17 mouse cellular contexts compared by ENCODE assay signal in genomic region chr2:103599296-103599695, GRCm38 (mm10). TPM values are rescaled to one million over a fixed set of nuclear protein-coding genes. Genes with fewer than 3 reads are reported as not detected.
DNase-seq lines count a peak whose midpoint lies in the region; ATAC-seq and TF ChIP-seq lines count a peak whose summit lies in the region.
"Had no signal": no experiment of that assay in that cellular context is flagged by ENCODE, and none has a peak within 500 bp of the region (broad histone marks: within the 10 kb centered on the region; RNA-seq: fewer than 3 reads in every experiment).

No protein-coding gene starts in this region.

- intact Hi-C loops in heart, postnatal 14 days (cut with DNase I): no loop called here

- 79% methylated on average over 1 of the region's 1 CpGs for WGBS in heart, embryonic 11.5 days (ENCODE audit: insufficient replicate concordance)
- WGBS in kidney, adult 2 months: 51% methylated on average over 1 of the region's 1 CpGs
- WGBS in midbrain, embryonic 15.5 days: 90% methylated on average over 1 of the region's 1 CpGs
- WGBS in midbrain, embryonic 16.5 days: 90% methylated on average over 1 of the region's 1 CpGs
- 90% methylated on average over 1 of the region's 1 CpGs for WGBS in forebrain, embryonic 14.5 days

- no peaks in the 10 kb centered on the region for H3K27me3 ChIP-seq in heart, embryonic 11.5 days (ENCODE audit: control insufficient read depth, insufficient read depth, low read length)
- no peaks in the 10 kb centered on the region for H3K27me3 ChIP-seq in kidney, adult 2 months (replicated peaks; ENCODE audit: control insufficient read depth, insufficient read depth, low read length)
- no peaks in the 10 kb centered on the region for H3K27me3 ChIP-seq in midbrain, embryonic 15.5 days (replicated peaks)
- no peaks in the 10 kb centered on the region for H3K27me3 ChIP-seq in midbrain, embryonic 16.5 days (ENCODE audit: control insufficient read depth, insufficient read depth, low read depth, low read length)
- H3K27me3 ChIP-seq in forebrain, embryonic 14.5 days (replicated peaks; ENCODE audit: control insufficient read depth, insufficient read depth, low read length): no peaks in the 10 kb centered on the region
- H3K27me3 ChIP-seq: neural tube, embryonic 12.5 days; Patski had no signal

- H3K9ac ChIP-seq in heart, embryonic 11.5 days (ENCODE audit: low read depth, low read length): no peak overlapping the region
- H3K9ac ChIP-seq in midbrain, embryonic 15.5 days: no peak overlapping the region
- no peak overlapping the region for H3K9ac ChIP-seq in midbrain, embryonic 16.5 days (ENCODE audit: low read depth, low read length)
- H3K9ac ChIP-seq in forebrain, embryonic 14.5 days (ENCODE audit: low read length): no peak overlapping the region
- H3K9ac ChIP-seq: forebrain, postnatal 0 days; lung, embryonic 14.5 days; neural tube, embryonic 12.5 days had no signal

- DNase-seq in heart, postnatal 14 days: no peak
- DNase-seq in kidney, adult 2 months: peak; percentile 81
- DNase-seq in kidney, postnatal 4 days: no peak
- DNase-seq in forebrain, embryonic 14.5 days (ENCODE audit: low spot score): no peak
- DNase-seq: B cell, adult 2 months; cerebellum, postnatal 10 days; gastrocnemius, postnatal 10 days; lung, embryonic 14.5 days; thymus, postnatal 4 days had no signal

- no peak for TF ChIP-seq CTCF in kidney, adult 2 months (conservative IDR thresholded peaks at IDR 0.05; ENCODE audit: insufficient read depth, insufficient read length, low read depth, low read length)

- no peak for ATAC-seq in heart, embryonic 11.5 days (replicated peaks; ENCODE audit: insufficient number of reproducible peaks, low FRiP score, low TSS enrichment)
- no peak for ATAC-seq in midbrain, embryonic 15.5 days (replicated peaks)
- ATAC-seq in midbrain, embryonic 16.5 days: no peak
- ATAC-seq in forebrain, embryonic 14.5 days: no peak
- ATAC-seq in frontal cortex, adult (ENCODE audit: low TSS enrichment): no peak

- H3K4me3 ChIP-seq in heart, embryonic 11.5 days (ENCODE audit: low read depth, low read length): no peak overlapping the region
- no peak overlapping the region for H3K4me3 ChIP-seq in kidney, adult 2 months (ENCODE audit: insufficient read depth, low read depth, low read length)
- H3K4me3 ChIP-seq in midbrain, embryonic 15.5 days: no peak overlapping the region
- H3K4me3 ChIP-seq in midbrain, embryonic 16.5 days (ENCODE audit: low read depth, low read length): no peak overlapping the region
- no peak overlapping the region for H3K4me3 ChIP-seq in forebrain, embryonic 14.5 days (ENCODE audit: low read depth, low read length)
- H3K4me3 ChIP-seq: hindbrain, embryonic 10.5 days; neural tube, embryonic 12.5 days had no signal

- H3K27ac ChIP-seq in heart, embryonic 11.5 days (ENCODE audit: low read depth, low read length): peak overlapping the region; percentile 84; the same call in 1 of the 2 replicates
- H3K27ac ChIP-seq in kidney, adult 2 months (ENCODE audit: insufficient read depth, low read depth, low read length): peak overlapping the region; percentile 80
- H3K27ac ChIP-seq in midbrain, embryonic 15.5 days: 0 out of 2 replicates have a peak overlapping the region, but pooled peaks have one; percentile 63
- no peak overlapping the region for H3K27ac ChIP-seq in midbrain, embryonic 16.5 days (ENCODE audit: low read length)
- H3K27ac ChIP-seq in forebrain, embryonic 14.5 days (ENCODE audit: low read depth, low read length): no peak overlapping the region
- H3K27ac ChIP-seq: neural tube, embryonic 12.5 days had no signal

- H3K4me2 ChIP-seq in heart, embryonic 11.5 days: peak overlapping the region; percentile 33
- no peak overlapping the region for H3K4me2 ChIP-seq in midbrain, embryonic 15.5 days
- no peak overlapping the region for H3K4me2 ChIP-seq in midbrain, embryonic 16.5 days (ENCODE audit: low read length)
- H3K4me2 ChIP-seq in forebrain, embryonic 14.5 days (ENCODE audit: low read length): no peak overlapping the region
- H3K4me2 ChIP-seq: lung, embryonic 14.5 days; neural tube, embryonic 12.5 days had no signal

- H3K36me3 ChIP-seq in heart, embryonic 11.5 days (ENCODE audit: control insufficient read depth, insufficient read depth, low read length): no peaks in the 10 kb centered on the region
- no peaks in the 10 kb centered on the region for H3K36me3 ChIP-seq in kidney, adult 2 months (ENCODE audit: control insufficient read depth, insufficient read depth, low read length)
- no peaks in the 10 kb centered on the region for H3K36me3 ChIP-seq in midbrain, embryonic 15.5 days (replicated peaks)
- no peaks in the 10 kb centered on the region for H3K36me3 ChIP-seq in midbrain, embryonic 16.5 days (ENCODE audit: control insufficient read depth, insufficient read depth, low read length)
- H3K36me3 ChIP-seq in forebrain, embryonic 14.5 days (ENCODE audit: control insufficient read depth, insufficient read depth, low read length): no peaks in the 10 kb centered on the region
- H3K36me3 ChIP-seq: hindbrain, embryonic 10.5 days; neural tube, embryonic 12.5 days had no signal

- H3K4me1 ChIP-seq in heart, embryonic 11.5 days (ENCODE audit: control insufficient read depth, insufficient read depth, low read length): peaks cover 93% of the 10 kb centered on the region
- peaks cover 49% of the 10 kb centered on the region for H3K4me1 ChIP-seq in kidney, adult 2 months (ENCODE audit: control insufficient read depth, insufficient read depth, low read length)
- peaks cover 24% of the 10 kb centered on the region for H3K4me1 ChIP-seq in midbrain, embryonic 15.5 days
- peaks cover 16% of the 10 kb centered on the region for H3K4me1 ChIP-seq in midbrain, embryonic 16.5 days (ENCODE audit: control insufficient read depth, insufficient read depth, low read length)
- H3K4me1 ChIP-seq in forebrain, embryonic 14.5 days (ENCODE audit: control insufficient read depth, insufficient read depth, low read length): peaks cover 13% of the 10 kb centered on the region

- no peaks in the 10 kb centered on the region for H3K9me3 ChIP-seq in heart, embryonic 11.5 days (replicated peaks; ENCODE audit: control insufficient read depth, low read length)
- no peaks in the 10 kb centered on the region for H3K9me3 ChIP-seq in midbrain, embryonic 15.5 days
- H3K9me3 ChIP-seq in midbrain, embryonic 16.5 days (replicated peaks; ENCODE audit: control insufficient read depth, low read length, poor library complexity, severe bottlenecking): no peaks in the 10 kb centered on the region
- H3K9me3 ChIP-seq in forebrain, embryonic 14.5 days (replicated peaks; ENCODE audit: control insufficient read depth, low read length): no peaks in the 10 kb centered on the region
- H3K9me3 ChIP-seq: hindbrain, embryonic 10.5 days; neural tube, embryonic 12.5 days had no signal

- TF ChIP-seq POLR2A in kidney, adult 2 months (IDR thresholded peaks at IDR 0.05; ENCODE audit: low read depth, low read length): no peak

RNA-seq across cellular contexts. Expression of gene Abtb2, which starts 33.2 kb away (rescaled TPM):
- 15.6 and 20.6 TPM in 2 replicates for polyA plus RNA-seq in heart, embryonic 11.5 days (2014; fragmentation: Nextera tagmentation; extraction: Ambion mirVana)
- 10 to 100 TPM; 18.1 to 21.6 TPM for total RNA-seq in heart, postnatal 14 days (2021)
- 11.6 and 12.0 TPM in 2 replicates for polyA plus RNA-seq in kidney, adult 2 months (2012; rRNA removed)
- polyA plus RNA-seq in midbrain, embryonic 15.5 days (2015; fragmentation: Nextera tagmentation; extraction: Ambion mirVana): 9.6 and 10.3 TPM in 2 replicates
- polyA plus RNA-seq in midbrain, embryonic 16.5 days (2015; fragmentation: Nextera tagmentation; extraction: Ambion mirVana): 8.7 and 9.0 TPM in 2 replicates
- polyA plus RNA-seq in forebrain, embryonic 14.5 days (2014; fragmentation: Nextera tagmentation; extraction: Ambion mirVana): 3.8 and 5.9 TPM in 2 replicates

Comparison
In these comparisons a context has a peak if more than half of its experiments do, and no peak if none do; other contexts are left out.
1. H3K27ac ChIP-seq: peak in heart, embryonic 11.5 days (single experiment), kidney, adult 2 months (single experiment) and midbrain, embryonic 15.5 days (single experiment); none in midbrain, embryonic 16.5 days (single experiment) and forebrain, embryonic 14.5 days (single experiment).